Mouse (Mus musculus) liver (tissue): Measurements from ENCODE around the gene Ift57.
A peak's percentile ranks its signal among the peaks of the same experiment; 100 is the strongest.

Experiments
- DNase-seq: peaks from one replicate; pipeline ENCODE4 v3.0.0-alpha.2; 2020; ENCODE audit warnings: mixed read lengths

The Ift57 gene

GRCm38 (mm10) chr16:49760517-49761203 lies 61.6 kb downstream of the Ift57 start:
- DNase-seq = no peak

- DNase-seq = no peak
Measured at GRCm38 (mm10) chr16:49761981-49762380, 62.9 kb downstream of the Ift57 start.

- peak; percentile 62 for DNase-seq
Measured at GRCm38 (mm10) chr16:49766326-49766725, 67.3 kb downstream of the Ift57 start.

GRCm38 (mm10) chr16:49768491-49769031 lies 69.5 kb downstream of the Ift57 start:
- no peak for DNase-seq

- DNase-seq = peak; percentile 84
Measured at GRCm38 (mm10) chr16:49769831-49770261, 70.8 kb downstream of the Ift57 start.

GRCm38 (mm10) chr16:49770320-49771189 lies 71.5 kb downstream of the Ift57 start:
- no peak for DNase-seq

- DNase-seq = peak; percentile 66
Measured at GRCm38 (mm10) chr16:49771609-49772396, 72.8 kb downstream of the Ift57 start.

GRCm38 (mm10) chr16:49772576-49772975 lies 73.5 kb downstream of the Ift57 start:
- DNase-seq = peak; percentile 43

GRCm38 (mm10) chr16:49773068-49773467 lies 74.0 kb downstream of the Ift57 start:
- no peak for DNase-seq

- peak; percentile 73 for DNase-seq
Measured at GRCm38 (mm10) chr16:49774059-49775001, 75.3 kb downstream of the Ift57 start.

GRCm38 (mm10) chr16:49775002-49775966 lies 76.3 kb downstream of the Ift57 start:
- peak; percentile 78 for DNase-seq

- peak; percentile 77 for DNase-seq
Measured at GRCm38 (mm10) chr16:49776981-49777380, 77.9 kb downstream of the Ift57 start.

GRCm38 (mm10) chr16:49781556-49782156 lies 82.6 kb downstream of the Ift57 start:
- DNase-seq = no peak

- DNase-seq = no peak
Measured at GRCm38 (mm10) chr16:49783369-49783768, 84.3 kb downstream of the Ift57 start.

GRCm38 (mm10) chr16:49786116-49786515 lies 87.1 kb downstream of the Ift57 start:
- DNase-seq = no peak

GRCm38 (mm10) chr16:49787714-49788113 lies 88.7 kb downstream of the Ift57 start:
- no peak for DNase-seq

GRCm38 (mm10) chr16:49790575-49791465 lies 91.8 kb downstream of the Ift57 start:
- no peak for DNase-seq

- no peak for DNase-seq
Measured at GRCm38 (mm10) chr16:49792446-49792878, 93.4 kb downstream of the Ift57 start.

- DNase-seq = no peak
Measured at GRCm38 (mm10) chr16:49793596-49793995, 94.6 kb downstream of the Ift57 start.
